Mouse (Mus musculus) forelimb bud, embryonic 11.5 days (tissue): ENCODE data around the gene Gjb5.

Experiments
- DNase-seq: peaks from one replicate; pipeline ENCODE4 v3.0.0-alpha.2; 2012; ENCODE audit warnings: low read depth, low spot score

Gjb5 gene

GRCm38 (mm10) chr4:127349560-127350300, 8.3 kb downstream of the Gjb5 start:
- DNase-seq = no peak

- DNase-seq = no peak
Measured at GRCm38 (mm10) chr4:127345000-127345399, 13.0 kb downstream of the Gjb5 start.

- no peak for DNase-seq
Measured at GRCm38 (mm10) chr4:127341372-127341771, 16.6 kb downstream of the Gjb5 start.

GRCm38 (mm10) chr4:127337668-127338067, 20.3 kb downstream of the Gjb5 start:
- no peak for DNase-seq

- no peak for DNase-seq
Measured at GRCm38 (mm10) chr4:127334870-127335504, 23.0 kb downstream of the Gjb5 start.

GRCm38 (mm10) chr4:127331171-127331570, 26.8 kb downstream of the Gjb5 start:
- DNase-seq = no peak

- DNase-seq = no peak
Measured at GRCm38 (mm10) chr4:127330181-127331100, 27.5 kb downstream of the Gjb5 start, which contains the start of gene Gjb3. TSS of gene Gjb3 (minus strand) at chr4:127330844.

GRCm38 (mm10) chr4:127329751-127330150, 28.2 kb downstream of the Gjb5 start:
- no peak for DNase-seq

- peak; percentile 35 for DNase-seq
Measured at GRCm38 (mm10) chr4:127329046-127329445, 28.9 kb downstream of the Gjb5 start.

- DNase-seq = no peak
Measured at GRCm38 (mm10) chr4:127328378-127328777, 29.6 kb downstream of the Gjb5 start.

- DNase-seq = no peak
Measured at GRCm38 (mm10) chr4:127327749-127328148, 30.2 kb downstream of the Gjb5 start.

- DNase-seq = no peak
Measured at GRCm38 (mm10) chr4:127327258-127327657, 30.7 kb downstream of the Gjb5 start.

GRCm38 (mm10) chr4:127325276-127325675, 32.7 kb downstream of the Gjb5 start:
- DNase-seq = no peak

GRCm38 (mm10) chr4:127324759-127325158, 33.2 kb downstream of the Gjb5 start:
- DNase-seq = peak; percentile 83

- DNase-seq = no peak
Measured at GRCm38 (mm10) chr4:127324296-127324695, 33.7 kb downstream of the Gjb5 start.

- DNase-seq = no peak
Measured at GRCm38 (mm10) chr4:127323651-127324050, 34.3 kb downstream of the Gjb5 start.

- peak; percentile 76 for DNase-seq
Measured at GRCm38 (mm10) chr4:127319613-127320012, 38.4 kb downstream of the Gjb5 start.

- no peak for DNase-seq
Measured at GRCm38 (mm10) chr4:127317143-127317542, 40.8 kb downstream of the Gjb5 start.

- DNase-seq = no peak
Measured at GRCm38 (mm10) chr4:127315753-127316152, 42.2 kb downstream of the Gjb5 start.

GRCm38 (mm10) chr4:127314585-127314984, 43.4 kb downstream of the Gjb5 start:
- DNase-seq = no peak

GRCm38 (mm10) chr4:127313861-127314260, 44.1 kb downstream of the Gjb5 start, which contains the start of gene Gja4:
TSS of gene Gja4 (minus strand) at chr4:127314039.
- DNase-seq = peak; percentile 70

- DNase-seq = no peak
Measured at GRCm38 (mm10) chr4:127312349-127312748, 45.6 kb downstream of the Gjb5 start.
